Mouse (Mus musculus): Measurements from ENCODE around the gene Sh3gl1.
A peak's percentile ranks its signal among the peaks of the same experiment; 100 is the strongest.

Gene Sh3gl1

GRCm38 (mm10) chr17:55999794-56000499 is 36.5 kb downstream of the Sh3gl1 start:
- no peak for DNase-seq (ENCODE audit: low spot score in 2 of 2)

DNA sequence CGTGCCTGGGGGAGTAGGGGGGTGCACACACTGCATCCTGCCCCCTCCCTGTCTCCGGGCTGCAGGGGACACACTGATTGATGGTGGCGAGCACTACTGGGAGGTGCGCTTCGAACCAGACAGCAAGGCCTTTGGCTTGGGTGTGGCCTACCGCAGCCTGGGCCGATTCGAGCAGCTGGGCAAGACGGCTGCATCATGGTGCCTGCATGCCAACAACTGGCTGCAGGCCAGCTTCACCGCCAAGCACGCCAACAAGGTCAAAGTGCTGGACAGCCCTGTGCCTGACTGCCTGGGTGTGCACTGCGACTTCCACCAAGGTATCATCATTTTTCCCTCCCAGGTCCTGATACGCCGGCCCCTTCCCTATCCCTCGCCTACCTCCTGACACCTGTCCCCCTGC is 40.4 kb downstream of the Sh3gl1 start:
- no peak for DNase-seq (ENCODE audit: low spot score in 2 of 2)

DNA sequence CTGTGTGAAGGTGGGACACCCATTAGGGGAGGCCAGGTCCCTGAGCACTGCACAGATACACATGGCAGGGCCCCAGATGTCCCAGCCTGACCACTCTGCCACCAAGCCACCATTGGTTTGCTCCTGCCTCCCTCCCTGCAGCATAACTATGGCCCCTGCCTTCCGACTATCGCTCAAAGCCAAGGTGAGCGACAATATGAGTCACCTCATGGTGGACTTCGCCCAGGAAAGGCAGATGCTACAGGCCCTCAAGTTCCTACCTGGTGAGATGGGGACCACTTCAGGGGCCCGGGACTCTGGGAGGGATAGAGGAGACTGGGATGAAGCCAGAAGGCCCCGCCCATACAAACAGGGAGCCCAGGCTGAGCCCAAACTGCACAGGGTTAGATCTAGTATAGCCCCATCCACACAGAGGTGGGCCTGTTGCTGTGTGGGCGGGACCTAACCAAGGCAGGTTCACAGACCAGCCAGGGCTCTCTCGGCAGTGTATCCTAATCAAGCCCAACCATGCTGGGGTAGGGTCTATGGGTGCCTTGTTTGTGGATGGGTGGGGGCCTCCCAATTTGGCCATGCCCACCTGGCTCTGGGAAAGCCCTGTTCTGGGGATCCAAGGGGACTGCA is 46.0 kb downstream of the Sh3gl1 start:
- DNase-seq (ENCODE audit: low spot score in 2 of 2), result no peak

DNA sequence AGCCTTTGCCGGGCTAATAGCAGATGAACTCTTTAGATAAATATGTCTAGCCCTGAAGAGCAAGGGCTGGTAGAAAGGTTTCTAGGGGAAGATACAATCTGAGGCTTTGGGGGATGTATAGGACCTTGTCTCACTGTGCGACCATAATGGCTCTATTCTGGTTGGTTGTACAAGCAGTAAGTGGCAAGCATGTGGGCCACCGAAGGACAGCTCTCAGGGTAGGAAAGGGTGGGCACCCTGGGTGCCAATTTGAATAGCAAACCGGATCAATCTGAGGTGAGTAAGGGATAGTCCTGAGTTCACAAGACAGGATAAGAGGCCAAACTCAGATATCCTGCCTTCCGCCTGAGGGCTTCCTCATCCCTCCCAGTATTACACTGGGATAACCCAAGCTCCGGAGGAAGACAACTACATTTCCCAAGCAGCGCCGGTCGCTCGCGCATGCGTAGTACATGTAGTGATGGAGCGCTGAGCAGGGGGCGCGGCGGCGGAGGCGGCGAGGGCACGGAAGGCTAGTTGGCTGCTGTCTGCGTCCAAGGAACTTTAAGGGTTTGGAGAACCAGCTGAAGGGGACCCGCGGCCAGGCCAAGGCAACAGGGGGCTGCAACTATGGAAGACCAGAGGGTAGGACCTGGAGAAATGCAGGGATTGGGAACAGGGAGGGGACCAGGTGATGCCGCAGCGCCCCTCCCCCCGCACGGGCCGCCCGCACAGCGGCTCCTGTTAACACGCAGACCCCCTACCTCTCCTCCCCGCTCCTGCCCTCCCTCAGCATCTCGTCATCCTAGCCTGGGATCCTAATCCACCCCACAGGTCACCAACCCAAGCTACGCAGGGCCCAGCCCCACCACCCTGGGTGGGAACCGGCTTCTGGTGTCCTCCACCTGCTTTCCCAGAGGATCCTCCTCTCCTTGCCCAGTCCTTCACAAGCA is 50.1 kb downstream of the Sh3gl1 start, which contains the start of gene Fsd1:
Gene Fsd1, plus strand, starts transcription at position 480 of the 932 bp plus-strand sequence.
- DNase-seq (ENCODE audit: low spot score in 2 of 2), result no peak

DNA sequence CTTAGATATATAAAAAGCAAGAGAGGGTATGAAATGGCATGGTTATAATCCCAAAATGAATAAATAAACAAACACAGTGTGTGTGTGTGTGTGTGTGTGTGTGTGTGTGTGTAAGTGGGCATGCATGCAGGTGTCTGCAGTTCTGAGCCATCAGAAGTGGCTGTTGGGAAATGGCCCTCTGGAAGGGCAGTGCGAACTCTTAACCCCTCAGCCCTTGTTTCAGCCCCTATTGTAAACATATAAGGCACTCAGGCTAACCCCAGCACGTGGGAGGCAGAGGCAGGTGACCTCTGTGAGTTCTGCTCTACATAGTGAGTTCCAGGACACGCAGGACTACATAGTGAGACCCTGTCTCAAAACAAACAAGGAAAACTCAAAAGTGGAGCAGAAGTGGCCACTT is 59.1 kb downstream of the Sh3gl1 start:
- no peak for DNase-seq (ENCODE audit: low spot score in 2 of 2)

- DNase-seq (ENCODE audit: low spot score in 2 of 2), result peak; percentile 37 to 79
Observed at GRCm38 (mm10) chr17:55976255-55976862, 60.1 kb downstream of the Sh3gl1 start.

- DNase-seq (ENCODE audit: low spot score in 2 of 2), result no peak
Observed at GRCm38 (mm10) chr17:55971453-55971852, 65.0 kb downstream of the Sh3gl1 start.

DNA sequence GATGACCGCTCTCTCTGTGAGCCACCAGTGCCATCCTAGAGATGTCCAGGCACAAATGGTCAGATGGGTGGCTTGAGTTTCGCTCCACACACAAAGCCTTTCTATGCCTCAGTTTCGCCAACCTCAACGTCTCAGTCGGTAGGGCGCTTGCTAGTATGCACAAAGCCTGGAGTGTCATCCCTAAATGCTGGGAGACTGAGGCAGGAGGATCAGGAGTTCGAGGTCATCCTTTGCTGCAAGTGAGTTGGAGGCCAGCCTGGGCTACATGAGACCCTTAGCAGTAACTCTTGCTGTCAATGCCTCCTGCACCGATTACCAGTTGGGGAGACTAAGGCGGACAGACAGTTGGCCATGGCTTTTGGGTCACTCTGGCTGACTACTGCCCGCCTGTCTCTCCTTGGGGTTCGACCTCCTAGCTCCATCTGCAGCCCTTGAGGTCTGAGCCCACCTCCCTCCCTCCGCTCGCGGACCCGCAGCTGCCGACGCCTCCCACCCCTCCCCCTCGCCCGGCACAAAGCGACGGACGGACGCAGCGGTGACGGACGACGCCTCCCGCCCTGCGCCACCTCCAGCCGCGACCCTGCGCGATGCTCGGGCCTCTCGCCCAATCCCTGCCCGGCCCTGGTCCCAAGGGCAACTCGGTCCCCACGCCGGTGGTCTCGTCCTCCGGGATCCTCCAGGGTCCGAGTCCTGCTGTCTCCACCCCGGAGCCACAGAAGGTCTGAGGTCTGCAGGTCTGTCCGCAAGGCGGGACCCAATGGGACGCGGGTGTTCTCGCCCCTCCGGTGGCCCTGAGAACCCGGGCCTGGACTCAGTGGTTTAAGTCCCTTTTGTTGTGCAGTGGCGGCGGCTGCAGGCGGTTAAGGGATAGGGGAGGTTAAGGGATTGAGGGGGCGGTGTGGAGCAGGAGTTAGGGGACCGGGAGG is 66.2 kb downstream of the Sh3gl1 start, which contains the start of gene Shd:
Gene Shd, plus strand, starts transcription at position 502 of the 926 bp plus-strand sequence.
- no peak for DNase-seq (ENCODE audit: low spot score in 2 of 2)

- DNase-seq (ENCODE audit: low spot score in 2 of 2), result no peak
Observed at GRCm38 (mm10) chr17:55969560-55969959, 66.9 kb downstream of the Sh3gl1 start.

GRCm38 (mm10) chr17:55968210-55968609 is 68.2 kb downstream of the Sh3gl1 start:
- no peak for DNase-seq (ENCODE audit: low spot score in 2 of 2)

GRCm38 (mm10) chr17:55967186-55967585 is 69.2 kb downstream of the Sh3gl1 start:
- no peak for DNase-seq (ENCODE audit: low spot score in 2 of 2)

Measured in spleen, postnatal 10 days (tissue).